Comparison of ENCODE assay signal across 7 mouse cellular contexts in genomic region chr3:90508287-90508949, GRCm38 (mm10). TPM values are rescaled to one million over a fixed set of nuclear protein-coding genes. Genes with fewer than 3 reads are reported as not detected.
DNase-seq lines count a peak whose midpoint lies in the region; ATAC-seq and TF ChIP-seq lines count a peak whose summit lies in the region.

No protein-coding gene starts in this region.

- TF ChIP-seq CTCF in spleen, adult 2 months (IDR thresholded peaks at IDR 0.05; ENCODE audit: extremely low read depth, insufficient read depth, insufficient read length, insufficient replicate concordance), result no peak

- 2% methylated on average over 20 of the region's 20 CpGs for WGBS in spleen, adult 2 months
- 1% methylated on average over 20 of the region's 20 CpGs for WGBS in embryonic facial prominence, embryonic 15.5 days
- 2% methylated on average over 20 of the region's 20 CpGs for WGBS in limb, embryonic 15.5 days

- H3K27ac ChIP-seq in spleen, adult 2 months (ENCODE audit: insufficient read depth, low read length), result peak overlapping the region; percentile 95
- H3K27ac ChIP-seq in embryonic facial prominence, embryonic 15.5 days (replicated peaks), result peak overlapping the region; percentile 94
- H3K27ac ChIP-seq in limb, embryonic 15.5 days, result peak overlapping the region; percentile 94

- H3K4me2 ChIP-seq in embryonic facial prominence, embryonic 15.5 days (replicated peaks), result peak overlapping the region; percentile 59
- peak overlapping the region; percentile 56 for H3K4me2 ChIP-seq in limb, embryonic 15.5 days

- H3K9me3 ChIP-seq in embryonic facial prominence, embryonic 15.5 days (replicated peaks), result no peaks in the 10 kb centered on the region
- no peaks in the 10 kb centered on the region for H3K9me3 ChIP-seq in limb, embryonic 15.5 days

- peak overlapping the region; percentile 98 for H3K4me3 ChIP-seq in spleen, adult 2 months (ENCODE audit: extremely low read depth, insufficient read depth, insufficient read length)
- peak overlapping the region; percentile 98 for H3K4me3 ChIP-seq in embryonic facial prominence, embryonic 15.5 days (replicated peaks)
- H3K4me3 ChIP-seq in limb, embryonic 15.5 days, result peak overlapping the region; percentile 89

- no peak for ATAC-seq in embryonic facial prominence, embryonic 15.5 days (ENCODE audit: insufficient number of reproducible peaks, low FRiP score, low TSS enrichment, low read depth)
- no peak for ATAC-seq in limb, embryonic 15.5 days (ENCODE audit: insufficient number of reproducible peaks, low FRiP score, low TSS enrichment, low read depth)
- no peak for ATAC-seq in granulocyte monocyte progenitor cell, adult 5-6 weeks (replicated peaks; ENCODE audit: poor library complexity, severe bottlenecking)

- H3K27me3 ChIP-seq in spleen, adult 2 months (ENCODE audit: control insufficient read depth, insufficient read depth, low read length), result no peaks in the 10 kb centered on the region
- H3K27me3 ChIP-seq in embryonic facial prominence, embryonic 15.5 days, result no peaks in the 10 kb centered on the region
- H3K27me3 ChIP-seq in limb, embryonic 15.5 days, result 0 out of 2 replicates have a peak, but pooled peaks cover 10% of the 10 kb centered on the region

- DNase-seq in spleen, adult 2 months (ENCODE audit: low read depth in 1 of 2, low spot score in 2 of 2), result no peak
- no peak for DNase-seq in spleen, postnatal 10 days (ENCODE audit: low spot score in 2 of 2)
- DNase-seq in retina, embryonic 14.5 days (ENCODE audit: low spot score), result no peak
- DNase-seq in right cerebral cortex, postnatal 25 days, result no peak

- H3K9ac ChIP-seq in embryonic facial prominence, embryonic 15.5 days, result peak overlapping the region; percentile 95
- H3K9ac ChIP-seq in limb, embryonic 15.5 days, result peak overlapping the region; percentile 97

- peaks cover 5% of the 10 kb centered on the region; the same call in 1 of the 2 replicates for H3K4me1 ChIP-seq in spleen, adult 2 months (ENCODE audit: control insufficient read depth, insufficient read depth, insufficient read length)
- peaks cover 13% of the 10 kb centered on the region for H3K4me1 ChIP-seq in embryonic facial prominence, embryonic 15.5 days
- H3K4me1 ChIP-seq in limb, embryonic 15.5 days, result peaks cover 14% of the 10 kb centered on the region

- TF ChIP-seq POLR2A in spleen, adult 2 months (IDR thresholded peaks at IDR 0.05; ENCODE audit: low read depth, low read length), result no peak

- peaks cover 21% of the 10 kb centered on the region for H3K36me3 ChIP-seq in spleen, adult 2 months (ENCODE audit: control insufficient read depth, insufficient read depth, low read length)
- peaks cover 36% of the 10 kb centered on the region for H3K36me3 ChIP-seq in embryonic facial prominence, embryonic 15.5 days
- peaks cover 38% of the 10 kb centered on the region for H3K36me3 ChIP-seq in limb, embryonic 15.5 days

RNA-seq across cellular contexts. Expression of gene Chtop, which starts 0.9 kb away (rescaled TPM):
- polyA plus RNA-seq in spleen, adult 2 months (2012; rRNA removed), result 32.9 and 34.0 TPM in 2 replicates
- polyA plus RNA-seq in embryonic facial prominence, embryonic 15.5 days (2015; fragmentation: Nextera tagmentation; extraction: Ambion mirVana), result 155 and 159 TPM in 2 replicates
- 146 and 147 TPM in 2 replicates for polyA plus RNA-seq in limb, embryonic 15.5 days (2015; fragmentation: Nextera tagmentation; extraction: Ambion mirVana)
- total RNA-seq in granulocyte monocyte progenitor cell, adult 5-6 weeks (2014; fragmentation: Nextera tagmentation), result 97.6 and 127 TPM in 2 replicates
- 93.2 and 107 TPM in 2 replicates for total RNA-seq in granulocyte monocyte progenitor cell, adult 5-6 weeks (2017)

RNA-seq across cellular contexts. Expression of gene S100a1, which starts 5.8 kb away (rescaled TPM):
- 15.9 and 28.8 TPM in 2 replicates for polyA plus RNA-seq in spleen, adult 2 months (2012; rRNA removed)
- polyA plus RNA-seq in embryonic facial prominence, embryonic 15.5 days (2015; fragmentation: Nextera tagmentation; extraction: Ambion mirVana), result 52.3 and 63.7 TPM in 2 replicates
- polyA plus RNA-seq in limb, embryonic 15.5 days (2015; fragmentation: Nextera tagmentation; extraction: Ambion mirVana), result 38.7 and 40.1 TPM in 2 replicates
- total RNA-seq in granulocyte monocyte progenitor cell, adult 5-6 weeks (2014; fragmentation: Nextera tagmentation), result 106 and 130 TPM in 2 replicates
- 119 and 162 TPM in 2 replicates for total RNA-seq in granulocyte monocyte progenitor cell, adult 5-6 weeks (2017)

RNA-seq across cellular contexts. Expression of gene S100a13, which starts 5.8 kb away (rescaled TPM):
- polyA plus RNA-seq in spleen, adult 2 months (2012; rRNA removed), result 27.0 and 30.0 TPM in 2 replicates
- 45.9 and 51.8 TPM in 2 replicates for polyA plus RNA-seq in embryonic facial prominence, embryonic 15.5 days (2015; fragmentation: Nextera tagmentation; extraction: Ambion mirVana)
- 52.1 and 55.0 TPM in 2 replicates for polyA plus RNA-seq in limb, embryonic 15.5 days (2015; fragmentation: Nextera tagmentation; extraction: Ambion mirVana)
- 60.2 and 62.1 TPM in 2 replicates for total RNA-seq in granulocyte monocyte progenitor cell, adult 5-6 weeks (2014; fragmentation: Nextera tagmentation)
- 73.2 and 77.0 TPM in 2 replicates for total RNA-seq in granulocyte monocyte progenitor cell, adult 5-6 weeks (2017)

RNA-seq across cellular contexts. Expression of gene Snapin, which starts 17.6 kb away (rescaled TPM):
- 12.4 and 13.2 TPM in 2 replicates for polyA plus RNA-seq in spleen, adult 2 months (2012; rRNA removed)
- polyA plus RNA-seq in embryonic facial prominence, embryonic 15.5 days (2015; fragmentation: Nextera tagmentation; extraction: Ambion mirVana), result 95.4 and 104 TPM in 2 replicates
- 89.9 and 95.4 TPM in 2 replicates for polyA plus RNA-seq in limb, embryonic 15.5 days (2015; fragmentation: Nextera tagmentation; extraction: Ambion mirVana)
- total RNA-seq in granulocyte monocyte progenitor cell, adult 5-6 weeks (2014; fragmentation: Nextera tagmentation), result 31.7 and 47.1 TPM in 2 replicates
- 35.5 and 44.1 TPM in 2 replicates for total RNA-seq in granulocyte monocyte progenitor cell, adult 5-6 weeks (2017)

RNA-seq across cellular contexts. Expression of gene S100a14, which starts 18.2 kb away (rescaled TPM):
- 0.06 TPM in 1 of 2 replicates, not detected in the other for polyA plus RNA-seq in spleen, adult 2 months (2012; rRNA removed)
- 134 and 141 TPM in 2 replicates for polyA plus RNA-seq in embryonic facial prominence, embryonic 15.5 days (2015; fragmentation: Nextera tagmentation; extraction: Ambion mirVana)
- 171 TPM in 2 replicates for polyA plus RNA-seq in limb, embryonic 15.5 days (2015; fragmentation: Nextera tagmentation; extraction: Ambion mirVana)
- not detected in 2 replicates for total RNA-seq in granulocyte monocyte progenitor cell, adult 5-6 weeks (2014; fragmentation: Nextera tagmentation)
- total RNA-seq in granulocyte monocyte progenitor cell, adult 5-6 weeks (2017), result not detected in 2 replicates
